Mouse (Mus musculus) kidney, postnatal 0 days (tissue): ENCODE measurements around the gene C1ra. TPM values are rescaled to one million over a fixed set of nuclear protein-coding genes. Genes with fewer than 3 reads are reported as not detected.

Experiments
- ATAC-seq: fragments of 200-750 bp; cut with Nextera tagmentation; replicated peaks from 2 replicates; pipeline ENCODE4 v1.8.0; 2017; ENCODE audit warnings: low read depth, moderate number of reproducible peaks, moderate TSS enrichment, moderate library complexity; ENCODE audit not compliant: low FRiP score
- DNase-seq: peaks from one replicate; pipeline ENCODE4 v3.0.0-alpha.2; 2016; ENCODE audit warnings: low spot score
- H3K27ac ChIP-seq: fragments of 300-500 bp; sonication (generic); 2 replicates; pipeline ENCODE4 v1.5.1; 2014; ENCODE audit warnings: mild to moderate bottlenecking
- H3K27me3 ChIP-seq: fragments of 300-500 bp; sonication (generic); 2 replicates; pipeline ENCODE4 v1.6.1; 2014; ENCODE audit warnings: low read length, mixed read lengths; ENCODE audit not compliant: insufficient read depth
- H3K36me3 ChIP-seq: fragments of 300-500 bp; sonication (generic); 2 replicates; pipeline ENCODE4 v1.6.1; 2014; ENCODE audit warnings: low read length, mixed read lengths; ENCODE audit not compliant: insufficient read depth
- H3K4me1 ChIP-seq: fragments of 300-500 bp; sonication (generic); replicated peaks from 2 replicates; pipeline ENCODE4 v1.6.1; 2014; ENCODE audit warnings: antibody characterized with exemption, low read length, mixed read lengths; ENCODE audit not compliant: insufficient read depth
- H3K4me2 ChIP-seq: fragments of 300-500 bp; sonication (generic); 2 replicates; pipeline ENCODE4 v1.6.1; 2014; ENCODE audit warnings: mild to moderate bottlenecking, low read length, moderate library complexity, mixed read lengths
- H3K4me3 ChIP-seq: fragments of 300-500 bp; sonication (generic); replicated peaks from 2 replicates; pipeline ENCODE4 v1.5.1; 2014; ENCODE audit warnings: low read depth, low read length
- H3K9ac ChIP-seq: fragments of 300-500 bp; sonication (generic); 2 replicates; pipeline ENCODE4 v1.6.1; 2014; ENCODE audit warnings: low read depth, low read length
- H3K9me3 ChIP-seq: fragments of 300-500 bp; sonication (generic); replicated peaks from 2 replicates; pipeline ENCODE4 v1.6.1; 2016; ENCODE audit warnings: low read length, inconsistent platforms, mixed read lengths
- CTCF ChIP-seq: IDR thresholded peaks from 2 replicates; pipeline ENCODE4 v1.5.1; 2016; ENCODE audit warnings: antibody characterized with exemption, low read depth, mild to moderate bottlenecking, moderate library complexity
- WGBS: fragments of 180-500 bp; shearing (Covaris S2); extraction: QIAGEN DNeasy Blood & Tissue Kit; methylation state at CpG from one replicate; pipeline ENCODE4 v1.1.7; 2014; 5-methylcytosine and 5-hydroxymethylcytosine counted together
- polyA plus RNA-seq: library from polyadenylated mRNA; unstranded; fragments of >200 nt; fragmentation: Nextera tagmentation; extraction: Ambion mirVana; gene quantifications from 2 replicates; pipeline ENCODE4 v1.2.1, GENCODE M21; 2015

C1ra gene
- polyA plus RNA-seq, 1 experiment from 2014 or later = 20.5 TPM

- H3K36me3 ChIP-seq = no peaks in the 10 kb centered on the region
- no peak for ATAC-seq
- no peak within 1 kb of the TSS for H3K4me2 ChIP-seq
- no peak within 1 kb of the TSS for H3K9ac ChIP-seq
- no peak within 1 kb of the TSS for H3K4me3 ChIP-seq
- peak; percentile 80 for DNase-seq
- H3K27ac ChIP-seq = no peak within 1 kb of the TSS
- no peaks in the 10 kb centered on the region for H3K27me3 ChIP-seq
- TF ChIP-seq CTCF = peak; percentile 97
- H3K4me1 ChIP-seq = no peaks in the 10 kb centered on the region
- no peaks in the 10 kb centered on the region for H3K9me3 ChIP-seq
- WGBS = 5% methylated on average over 8 of the region's 8 CpGs
These were observed 57.8 kb downstream of the C1ra start, which contains the start of gene C1rb for GRCm38 (mm10) chr6:124570026-124570425. Gene C1rb, plus strand, starts transcription at chr6:124570294.

Other genes starting within 250 kb of the C1ra start
- 0.75 and 0.88 TPM in 2 replicates for gene Cd163, start 207.7 kb upstream of the C1ra start, polyA plus RNA-seq
- gene Pex5, start 97.3 kb upstream of the C1ra start, polyA plus RNA-seq = 36.4 and 39.4 TPM in 2 replicates
- 2.5 and 2.7 TPM in 2 replicates for gene Clstn3, start 47.6 kb upstream of the C1ra start, polyA plus RNA-seq
- 2.8 and 3.0 TPM in 2 replicates for gene C1rl, start 19.3 kb upstream of the C1ra start, polyA plus RNA-seq
- 29.9 and 32.8 TPM in 2 replicates for gene C1s1, start 30.0 kb downstream of the C1ra start, polyA plus RNA-seq
- gene C1rb, start 57.9 kb downstream of the C1ra start, polyA plus RNA-seq = 0.05 and 0.06 TPM in 2 replicates
- gene C1s2, start 123.7 kb downstream of the C1ra start, polyA plus RNA-seq = 0.34 and 0.51 TPM in 2 replicates
- 90.6 and 93.4 TPM in 2 replicates for gene Lpcat3, start 150.6 kb downstream of the C1ra start, polyA plus RNA-seq
- gene Emg1, start 199.8 kb downstream of the C1ra start, polyA plus RNA-seq = 166 and 183 TPM in 2 replicates
- 404 and 411 TPM in 2 replicates for gene Phb2, start 199.9 kb downstream of the C1ra start, polyA plus RNA-seq
- 13.0 and 13.6 TPM in 2 replicates for gene Ptpn6, start 226.3 kb downstream of the C1ra start, polyA plus RNA-seq
- gene Grcc10, start 229.0 kb downstream of the C1ra start, polyA plus RNA-seq = 549 and 600 TPM in 2 replicates
- gene Gm45234, start 243.6 kb downstream of the C1ra start, polyA plus RNA-seq = not detected in 2 replicates
- 13.0 and 13.7 TPM in 2 replicates for gene Atn1, start 244.1 kb downstream of the C1ra start, polyA plus RNA-seq